Mouse (Mus musculus): ENCODE data around the gene St3gal2.

DNA sequence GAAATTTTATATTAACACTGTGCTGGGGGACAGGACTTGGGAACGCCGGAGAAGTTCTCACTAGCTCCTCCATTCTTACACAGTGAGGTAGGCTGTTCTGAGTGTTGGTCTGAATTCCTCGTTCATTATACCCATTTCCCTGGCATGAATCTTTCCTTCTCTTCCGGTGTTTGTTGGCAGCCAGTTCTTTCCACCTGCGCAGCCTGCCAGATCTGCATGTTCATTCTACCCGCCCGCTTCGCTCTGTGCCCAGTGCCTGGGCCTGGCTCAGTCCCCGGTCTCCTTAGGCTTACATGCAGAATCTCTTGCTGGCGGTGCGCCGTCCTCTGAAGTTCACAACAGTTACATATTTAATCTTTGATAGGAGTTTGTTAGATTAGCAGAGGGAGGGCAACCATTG lies 16.5 kb downstream of the St3gal2 start:
- no peak for TF ChIP-seq CTCF (IDR thresholded peaks at IDR 0.05; ENCODE audit: borderline replicate concordance, insufficient read depth, low read length)
- no peak for TF ChIP-seq POLR2A (IDR thresholded peaks at IDR 0.05; ENCODE audit: low read depth, low read length)
